Mouse (Mus musculus): Measurements from ENCODE around the gene Thpo.

DNA sequence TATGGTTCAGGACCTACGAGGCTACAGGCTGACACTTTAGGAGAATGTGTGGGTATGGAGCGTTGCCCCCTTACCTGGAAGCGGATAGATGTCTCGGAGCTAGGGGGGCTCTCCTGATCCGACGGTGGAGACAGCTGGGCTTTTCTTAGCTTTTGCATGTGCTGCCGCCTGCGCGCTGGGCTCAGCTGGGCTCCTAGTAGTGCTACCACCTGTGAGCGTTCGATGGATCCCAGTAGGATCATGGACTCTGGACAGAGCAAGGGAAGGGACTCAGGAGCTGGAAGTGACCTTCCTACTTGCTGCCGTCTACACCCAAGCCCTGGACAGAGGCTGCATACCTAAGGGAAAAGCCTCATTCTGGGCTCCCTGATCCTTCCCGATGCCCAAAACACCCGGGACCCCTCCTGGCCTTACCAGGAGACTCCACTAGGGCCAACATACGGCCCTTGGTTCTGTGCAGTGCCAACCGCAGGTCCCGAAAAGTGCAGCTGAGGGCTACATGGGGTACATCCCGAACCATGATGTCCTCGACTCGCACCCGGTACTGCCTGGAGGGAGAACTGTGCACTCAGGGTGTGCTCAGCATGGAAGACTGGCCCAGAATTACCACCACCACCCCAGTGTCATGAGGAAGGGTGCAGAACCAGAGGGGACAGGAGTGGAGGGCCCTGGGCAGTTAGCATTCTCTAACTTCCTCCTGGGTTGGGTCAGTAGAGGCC is 25.9 kb downstream of the Thpo start:
- no peak for TF ChIP-seq CTCF (IDR thresholded peaks at IDR 0.05; ENCODE audit: borderline replicate concordance, insufficient read depth, low read length)
- TF ChIP-seq POLR2A (IDR thresholded peaks at IDR 0.05; ENCODE audit: low read depth, low read length) = no peak
